Mouse (Mus musculus) NIH3T3 (cell line): ENCODE data around the gene Mical2.

ENCODE experiments used
- DNase-seq: peaks from one replicate; pipeline ENCODE4 v3.0.0-alpha.2; 2012; ENCODE audit warnings: low read depth

The Mical2 gene

DNA sequence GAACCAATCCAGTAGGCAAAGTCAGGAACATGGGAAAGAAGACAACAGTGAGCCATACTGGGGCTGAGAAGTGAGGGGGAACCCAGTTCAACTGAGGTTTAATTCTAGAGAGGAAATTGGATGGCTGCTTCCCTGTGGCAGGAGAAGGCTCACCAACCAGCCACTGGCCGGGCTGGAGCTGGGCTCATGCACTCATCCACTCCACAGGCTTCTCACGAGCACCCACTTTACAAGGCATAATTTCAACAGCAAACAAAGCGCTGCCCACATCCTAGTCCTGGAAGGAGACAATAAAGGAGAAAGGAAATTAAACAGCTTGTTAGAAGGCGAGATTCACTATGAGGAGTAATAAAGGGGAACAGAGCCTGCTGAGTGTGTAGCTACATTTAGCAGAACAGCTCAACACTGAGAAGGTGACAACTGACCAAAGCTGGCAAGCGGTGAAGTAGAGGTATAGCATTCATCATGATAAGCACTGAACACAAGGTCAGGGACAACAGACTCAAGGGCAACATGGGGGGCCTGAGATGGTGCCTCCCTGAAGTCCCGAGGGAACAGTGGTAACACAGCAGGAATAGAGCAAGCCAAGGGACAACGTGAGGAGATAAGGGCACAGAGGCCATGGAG, 137.0 kb downstream of the Mical2 start:
- DNase-seq, result no peak

DNA sequence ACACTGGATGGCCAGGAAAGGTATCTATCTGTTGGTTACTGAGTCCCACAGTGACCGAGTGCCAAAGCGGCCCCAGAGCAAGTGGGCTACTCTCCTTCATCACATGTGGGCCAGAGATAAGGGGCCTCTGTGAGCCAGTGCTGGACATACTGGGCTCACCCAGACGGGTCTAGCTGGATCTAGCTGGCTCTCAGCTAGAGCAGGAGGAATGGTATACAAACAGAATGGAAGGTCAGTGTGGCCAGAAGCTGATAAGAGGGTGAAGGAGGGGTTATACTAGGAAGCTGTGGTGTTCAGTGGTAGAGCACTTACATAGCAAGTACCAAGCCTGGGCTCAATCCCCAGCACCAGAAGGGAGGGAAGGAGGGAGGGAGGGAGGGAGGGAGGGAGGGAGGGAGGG, 140.2 kb downstream of the Mical2 start:
- DNase-seq, result no peak

DNA sequence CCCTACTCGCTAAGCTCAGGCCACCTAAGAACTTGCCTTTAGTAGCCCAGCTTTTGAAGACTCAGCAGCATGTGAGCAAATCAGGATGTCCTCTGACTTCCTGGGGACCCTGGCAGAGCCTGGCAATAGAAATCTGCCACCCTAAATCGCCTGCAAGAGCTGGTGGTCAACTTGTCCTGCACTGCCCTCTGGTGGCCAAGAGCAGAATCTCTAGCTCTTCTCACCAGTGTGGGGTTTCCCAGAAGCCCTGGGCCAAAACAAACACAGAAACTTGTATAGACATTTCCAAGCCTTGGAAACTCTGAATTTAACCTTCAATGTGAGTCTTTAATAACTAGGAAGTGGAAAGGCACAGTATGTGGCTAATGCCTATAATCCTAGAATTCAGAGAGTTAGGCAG, 143.4 kb downstream of the Mical2 start:
- peak; percentile 93 for DNase-seq

DNA sequence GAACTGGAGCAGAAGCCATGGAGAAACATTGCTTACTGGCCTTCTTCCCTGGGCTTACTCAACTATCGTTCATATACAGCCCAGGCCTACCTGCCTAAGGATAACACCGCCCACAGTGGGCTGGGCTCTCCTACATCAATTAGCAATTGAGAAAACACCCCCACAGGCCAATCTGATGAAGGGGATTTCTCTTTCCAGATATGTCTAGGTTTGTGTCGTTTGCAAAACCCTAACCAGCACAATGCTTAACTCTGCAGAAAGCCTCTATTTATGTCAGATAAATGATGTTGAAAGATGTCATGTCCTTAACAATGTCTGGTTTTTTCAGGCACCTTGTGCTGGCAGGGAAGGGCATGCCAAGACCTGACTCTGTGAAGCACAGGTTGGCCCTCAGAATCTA, 144.3 kb downstream of the Mical2 start:
- no peak for DNase-seq

DNA sequence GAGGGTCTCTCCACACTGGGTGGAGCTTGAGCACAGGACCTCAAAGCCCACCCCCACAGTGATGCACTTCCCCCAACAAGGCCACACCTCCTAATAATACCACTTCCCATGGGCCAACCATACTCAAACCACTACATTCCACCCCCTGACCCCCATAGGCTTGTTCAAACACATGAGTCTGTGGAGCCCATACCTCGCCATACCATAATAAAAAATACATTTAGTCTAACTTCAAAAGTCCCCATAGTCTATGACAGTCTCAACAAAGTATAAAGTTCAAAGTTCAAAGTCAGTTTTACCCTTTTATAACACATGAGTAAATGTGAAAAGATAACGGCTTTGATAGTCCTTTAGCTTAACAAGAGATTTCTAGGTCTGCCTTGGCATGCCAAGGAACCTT, 145.7 kb downstream of the Mical2 start:
- DNase-seq, result no peak

DNA sequence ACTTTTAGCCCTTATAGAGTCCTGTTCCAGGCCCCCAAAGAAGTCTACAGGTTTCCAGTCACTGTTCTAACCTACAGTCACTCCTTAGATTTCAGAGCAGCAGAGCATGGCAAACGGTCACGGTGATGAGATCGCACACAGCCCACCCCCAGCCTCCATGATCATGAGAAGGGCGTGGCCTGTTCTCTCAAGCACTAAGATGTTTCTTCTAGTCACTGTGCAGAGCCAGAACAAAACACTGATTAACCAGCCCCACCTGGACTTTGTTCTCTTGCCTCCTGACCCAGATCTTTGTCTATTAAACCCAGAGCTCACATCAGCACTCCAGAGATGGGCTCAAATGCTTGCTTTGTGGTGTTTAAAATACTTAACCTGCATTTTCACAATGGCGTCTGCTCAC, 148.4 kb downstream of the Mical2 start:
- DNase-seq, result no peak

DNA sequence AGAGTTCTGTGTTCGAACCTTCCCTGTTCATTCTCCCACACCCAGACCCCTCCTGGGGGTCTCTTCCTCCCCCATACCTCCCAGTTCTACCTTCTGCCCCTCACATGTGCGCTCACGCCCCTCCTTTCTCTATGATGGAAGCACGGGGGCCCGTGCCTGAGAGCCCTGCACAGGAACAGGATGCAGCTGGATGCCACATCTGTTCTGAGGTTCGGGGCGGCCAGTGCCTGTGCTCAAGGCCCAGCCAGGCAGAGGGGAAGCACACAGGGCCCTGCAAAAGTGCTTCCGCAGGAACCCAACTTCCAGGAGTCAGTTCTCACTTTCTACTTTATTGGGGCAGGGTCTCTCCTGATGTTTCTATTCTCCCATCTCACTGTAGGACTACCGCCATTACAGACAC, 149.4 kb downstream of the Mical2 start:
- no peak for DNase-seq

DNA sequence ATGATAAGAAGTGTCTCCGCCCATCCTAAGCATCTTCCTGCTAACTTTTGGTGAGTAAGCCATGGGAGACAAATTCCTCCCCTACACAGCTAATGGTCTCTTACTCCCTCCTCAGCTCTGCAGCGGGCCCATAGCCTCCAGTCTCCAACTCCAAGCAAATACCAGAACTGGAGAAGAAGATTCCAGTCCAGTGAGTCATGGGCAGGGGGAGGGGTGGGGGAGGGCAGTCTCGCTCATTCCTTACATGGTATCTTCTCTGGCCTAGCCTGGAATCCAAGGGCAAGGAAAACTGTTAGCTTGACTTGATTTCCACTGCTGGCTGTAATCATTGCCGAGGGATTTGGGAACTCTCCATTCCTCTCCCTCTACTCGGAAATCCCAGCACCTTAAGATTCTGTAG, 150.2 kb downstream of the Mical2 start:
- DNase-seq, result peak; percentile 96

DNA sequence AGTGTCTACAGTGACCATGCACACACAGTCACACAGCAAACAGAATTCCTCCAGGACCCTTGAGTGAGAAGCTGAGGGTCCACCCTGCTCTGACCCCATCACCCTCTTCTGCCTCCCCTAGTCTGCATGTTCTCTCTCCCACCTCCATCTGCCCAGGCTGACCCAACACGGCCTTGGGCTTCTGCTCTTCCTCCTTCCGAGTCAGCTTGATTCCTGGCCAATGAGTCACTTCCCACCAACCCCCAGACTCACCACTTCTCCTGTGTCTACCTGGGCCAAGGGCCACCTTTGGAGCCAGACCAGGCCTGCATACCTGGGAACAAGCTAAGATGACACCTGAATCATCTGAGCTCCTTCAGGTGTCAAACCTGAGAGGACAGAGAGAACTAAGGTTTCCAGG, 151.0 kb downstream of the Mical2 start:
- DNase-seq, result peak; percentile 27

DNA sequence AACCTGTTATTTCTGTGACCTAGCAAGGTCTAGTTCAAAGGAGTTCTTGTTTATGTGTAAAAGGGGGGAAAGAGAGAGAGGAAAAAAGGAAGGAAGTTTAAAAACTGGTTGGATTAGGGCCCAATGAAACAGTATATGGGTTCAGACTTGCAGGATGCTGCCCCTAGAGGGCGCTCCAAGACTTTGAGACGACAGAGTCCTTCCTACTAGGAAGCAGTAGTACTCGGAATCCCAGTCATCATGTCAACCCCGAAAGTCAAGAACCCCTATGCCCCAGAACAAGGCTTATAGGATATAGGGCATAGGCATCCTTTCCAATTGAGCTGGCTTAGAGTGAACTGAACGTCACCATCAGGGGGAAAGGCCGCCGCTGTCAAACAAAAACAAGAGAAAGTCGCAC, 151.7 kb downstream of the Mical2 start:
- peak; percentile 96 for DNase-seq

DNA sequence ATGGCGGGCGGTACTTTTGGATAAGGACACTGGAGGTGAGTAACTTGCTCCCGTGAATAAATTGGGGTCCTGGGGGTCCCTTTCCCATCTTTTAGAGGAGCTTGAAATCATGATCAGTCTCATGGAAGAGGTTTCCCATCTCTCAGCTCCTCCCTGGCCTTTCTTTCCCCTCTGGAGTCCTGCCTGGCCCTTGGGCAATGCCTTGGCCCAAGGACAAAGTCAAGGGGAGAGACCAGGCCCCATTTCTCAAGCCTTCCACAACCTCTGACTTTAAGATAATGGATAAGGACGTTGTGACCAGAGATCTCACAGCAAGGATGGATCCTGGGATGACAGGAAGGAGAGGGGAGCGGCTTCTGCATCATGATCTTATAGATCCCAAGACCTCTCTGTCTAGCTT, 152.4 kb downstream of the Mical2 start:
- peak; percentile 60 for DNase-seq

DNA sequence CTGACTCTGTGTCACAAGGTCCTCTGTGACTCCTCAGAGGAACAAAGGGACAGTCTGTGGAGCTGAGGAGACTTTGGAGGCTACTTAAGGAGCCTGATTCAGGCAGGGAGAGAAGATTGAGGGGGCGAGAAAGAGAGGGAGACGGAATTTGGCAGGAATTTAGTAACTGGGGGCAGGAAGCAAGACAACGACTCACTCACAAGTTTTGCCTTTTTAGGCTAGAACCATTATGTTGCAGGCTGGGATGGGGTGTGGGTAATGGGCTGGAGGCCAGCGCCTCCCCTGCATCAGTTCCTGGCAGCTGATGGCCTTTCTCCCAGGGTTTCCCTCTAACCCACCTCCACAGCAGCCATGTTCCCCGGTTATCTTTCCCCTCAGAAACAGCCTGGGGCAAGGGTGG, 152.8 kb downstream of the Mical2 start:
- DNase-seq, result peak; percentile 79

DNA sequence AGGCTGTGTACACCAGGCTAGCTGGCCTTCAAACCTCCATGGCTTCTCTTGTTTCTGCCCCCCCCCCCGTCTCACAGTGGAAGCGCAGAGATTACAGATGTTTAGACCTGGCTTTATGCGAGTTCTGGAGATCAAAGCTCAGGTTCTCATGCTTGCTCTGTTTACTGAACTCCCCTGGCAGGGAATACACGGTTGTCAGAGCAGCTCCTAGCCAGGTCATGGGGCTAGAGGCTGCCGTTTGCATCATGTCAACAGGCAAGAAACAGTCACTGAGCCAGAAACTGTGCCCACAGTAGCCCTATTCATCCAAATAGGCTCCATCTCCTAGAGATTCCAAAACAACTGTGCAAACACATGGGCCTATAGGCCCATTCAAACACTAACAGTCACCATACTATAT, 160.9 kb downstream of the Mical2 start:
- DNase-seq, result no peak

DNA sequence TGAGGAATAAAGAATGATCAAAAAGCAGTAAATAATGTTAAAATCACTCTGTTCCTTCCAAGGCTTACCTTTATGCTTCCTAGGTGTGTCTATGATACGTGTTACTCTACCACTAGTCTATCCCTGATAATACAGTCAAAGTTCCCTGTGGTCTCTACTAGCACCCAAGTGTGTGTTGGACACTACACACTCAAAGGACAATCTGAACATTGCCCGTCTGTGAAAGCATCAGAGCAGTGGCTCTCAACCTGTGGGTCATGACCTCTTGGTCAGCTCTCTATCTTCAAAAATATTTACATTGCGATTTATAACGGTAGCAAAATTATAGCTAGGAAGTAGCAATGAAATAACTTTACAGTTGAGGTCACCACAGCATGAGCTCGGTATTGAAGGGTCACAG, 162.2 kb downstream of the Mical2 start:
- DNase-seq, result no peak

DNA sequence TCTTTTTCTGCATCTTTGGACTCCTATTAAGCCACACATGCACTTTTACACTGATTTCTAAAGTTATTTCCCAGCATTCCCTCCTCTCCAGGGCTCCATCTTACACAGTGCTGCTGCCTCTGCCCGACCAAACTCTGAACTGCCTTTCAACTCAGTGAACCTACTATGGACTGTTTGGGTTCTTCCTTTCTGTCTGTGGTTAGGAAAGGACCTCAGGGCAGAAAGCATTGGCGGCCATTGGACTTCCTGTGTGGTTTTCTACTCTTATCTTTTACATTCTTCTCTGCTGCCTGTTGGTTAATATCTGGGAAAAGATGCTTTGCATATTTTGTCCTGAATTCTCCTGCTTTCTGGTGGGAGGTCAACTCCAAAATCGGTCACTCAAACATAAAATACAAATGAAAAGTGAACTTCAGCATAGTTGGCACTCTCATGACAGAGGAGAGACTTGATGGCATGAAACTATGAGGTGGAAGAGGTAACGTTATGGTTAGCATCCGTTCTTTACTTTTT, 162.8 kb downstream of the Mical2 start:
- peak; percentile 42 for DNase-seq

DNA sequence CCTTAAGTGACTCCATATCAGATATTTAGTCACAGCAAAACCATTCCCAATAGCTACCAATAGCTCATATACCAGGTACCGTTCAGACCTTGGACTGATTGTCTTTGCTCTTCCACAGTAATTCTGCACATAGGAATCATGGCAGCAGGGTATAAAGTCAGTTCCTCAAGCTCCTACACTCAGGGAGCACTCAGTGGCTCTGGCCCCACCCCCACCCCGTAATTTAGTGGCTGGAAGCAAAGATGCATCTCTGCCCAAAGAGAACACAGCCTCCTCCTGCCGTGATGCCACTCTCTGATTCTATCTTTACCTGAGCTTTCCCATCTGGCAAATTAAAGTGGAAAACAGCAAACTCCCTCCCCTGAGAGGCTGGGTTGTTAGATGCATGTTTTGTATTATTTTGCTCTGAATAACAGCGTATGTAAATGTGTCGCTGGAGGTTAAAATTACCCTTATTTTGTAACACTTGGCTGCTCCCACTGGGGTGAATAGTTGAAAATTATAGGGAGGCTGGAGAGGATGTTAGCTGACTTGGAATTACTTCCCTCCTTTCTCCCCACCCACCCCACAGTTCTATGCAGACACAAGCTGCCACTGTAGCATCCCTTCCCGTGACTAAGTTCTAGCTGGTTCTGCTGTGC, 164.1 kb downstream of the Mical2 start:
- DNase-seq, result peak; percentile 70

DNA sequence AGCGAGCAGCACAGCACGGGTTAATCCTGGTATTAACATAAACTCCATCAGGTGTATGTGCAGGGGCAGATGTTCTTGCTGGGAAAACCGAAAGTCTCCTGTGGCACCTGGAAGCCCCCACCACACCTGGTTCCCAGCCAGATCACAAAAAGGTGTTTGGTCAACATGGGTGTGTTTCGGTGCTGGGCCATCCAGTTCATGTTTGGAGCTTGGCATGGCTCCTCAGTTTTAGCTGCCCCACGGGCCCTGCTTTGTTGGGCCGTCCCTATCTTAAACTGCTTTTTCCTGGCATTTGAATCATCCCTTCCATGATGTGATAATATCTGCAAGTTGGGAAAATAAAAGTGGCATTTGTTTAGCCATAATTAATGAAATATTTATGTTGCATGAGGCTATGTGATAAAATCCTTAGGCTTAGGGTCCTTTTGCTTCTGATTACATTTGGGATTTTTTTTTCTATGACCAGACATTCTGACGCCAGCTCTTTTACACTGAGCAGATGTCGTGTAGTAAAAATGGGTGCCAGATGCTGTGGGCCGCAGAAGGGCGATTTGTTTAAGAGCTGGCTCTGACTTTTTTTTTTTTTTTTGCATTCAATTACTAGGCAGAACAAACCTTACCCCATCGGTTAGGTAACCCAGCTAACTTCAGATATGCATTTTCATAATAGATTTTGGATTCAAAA, 164.7 kb downstream of the Mical2 start:
- DNase-seq, result peak; percentile 75

DNA sequence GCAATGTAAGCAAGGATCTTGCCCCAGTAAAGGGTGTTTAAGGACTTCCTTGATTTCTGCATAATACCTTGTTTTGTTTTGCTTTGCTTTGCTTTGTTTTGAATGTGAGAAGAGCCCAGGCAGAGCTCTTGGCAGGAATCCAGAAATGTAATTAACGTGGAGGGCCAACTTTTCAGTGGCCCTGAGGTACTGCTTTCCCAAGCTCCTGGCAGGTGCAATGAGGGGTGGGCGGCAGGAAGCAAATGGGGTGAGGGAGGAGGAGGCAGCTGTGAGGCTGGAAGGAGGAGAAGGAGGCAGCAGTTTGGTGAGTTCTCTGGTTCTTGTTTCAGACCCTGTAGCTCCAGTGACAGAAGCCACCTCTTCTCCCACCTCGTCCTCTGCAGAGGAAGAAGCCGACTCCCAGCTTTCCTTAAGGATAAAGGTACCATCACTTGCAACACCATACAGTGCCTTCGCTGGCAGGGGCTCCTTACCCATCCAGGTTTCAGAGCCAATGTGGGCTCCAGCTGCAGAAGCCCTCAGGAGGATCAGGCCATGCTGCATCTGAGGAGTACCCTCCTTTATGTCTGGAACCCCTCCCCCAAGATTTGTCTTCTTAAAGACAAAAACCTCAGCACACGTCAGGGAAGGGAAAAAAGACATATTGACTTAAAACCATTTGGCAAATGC, 165.4 kb downstream of the Mical2 start:
- DNase-seq, result no peak

DNA sequence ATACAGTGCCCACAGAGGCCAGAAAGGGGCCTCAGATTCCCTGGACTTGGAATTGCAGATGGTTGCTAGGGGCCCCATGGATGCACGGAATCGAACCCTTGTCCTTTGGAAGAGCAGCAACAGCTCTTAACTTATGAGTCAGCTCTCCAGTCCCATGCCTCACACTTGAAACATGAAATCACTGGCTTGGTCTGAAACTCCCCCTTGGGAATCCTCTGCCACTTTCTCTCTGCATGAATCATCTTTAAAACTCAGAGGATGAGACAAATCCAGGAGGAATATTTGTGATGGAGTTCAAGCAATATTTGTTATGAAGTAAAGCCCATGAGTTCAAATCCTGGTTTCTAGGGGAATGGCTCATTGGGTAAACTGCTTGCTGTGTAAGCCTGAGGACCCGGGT, 172.1 kb downstream of the Mical2 start:
- peak; percentile 62 for DNase-seq

DNA sequence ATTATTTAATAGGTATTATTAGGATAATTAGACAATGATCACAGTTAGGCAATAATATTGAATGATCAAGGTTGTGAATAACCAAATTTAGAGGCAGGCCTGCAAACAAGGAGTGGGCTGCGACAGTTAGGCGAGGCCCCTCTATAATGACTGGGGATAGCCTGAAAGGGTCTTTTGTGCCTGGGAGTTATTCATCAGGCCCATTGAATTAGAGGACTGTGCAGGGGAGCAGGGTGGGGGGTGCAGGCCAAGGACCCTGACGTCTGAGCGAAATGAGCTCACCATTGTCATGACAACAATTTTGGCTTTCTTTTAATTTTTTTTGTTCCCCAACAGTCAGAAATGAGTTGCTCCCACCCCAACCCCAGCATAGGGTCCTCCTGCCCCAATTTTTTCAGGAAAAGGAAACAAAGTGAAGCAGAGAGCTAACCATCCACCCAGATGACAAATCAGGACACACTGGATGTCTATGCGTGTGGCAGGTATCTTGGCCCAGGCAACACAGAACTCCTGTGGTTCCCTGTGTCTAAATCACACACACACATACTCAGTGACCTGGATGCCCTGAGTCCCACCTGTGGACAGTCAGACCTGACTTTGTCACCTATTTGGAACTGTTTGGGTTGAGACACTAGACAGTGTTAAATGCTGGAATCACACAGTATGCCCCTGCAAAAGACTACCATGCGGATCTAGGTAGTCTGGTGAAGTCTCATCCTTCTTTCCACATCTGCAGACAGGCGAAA, 173.9 kb downstream of the Mical2 start:
- DNase-seq, result no peak

DNA sequence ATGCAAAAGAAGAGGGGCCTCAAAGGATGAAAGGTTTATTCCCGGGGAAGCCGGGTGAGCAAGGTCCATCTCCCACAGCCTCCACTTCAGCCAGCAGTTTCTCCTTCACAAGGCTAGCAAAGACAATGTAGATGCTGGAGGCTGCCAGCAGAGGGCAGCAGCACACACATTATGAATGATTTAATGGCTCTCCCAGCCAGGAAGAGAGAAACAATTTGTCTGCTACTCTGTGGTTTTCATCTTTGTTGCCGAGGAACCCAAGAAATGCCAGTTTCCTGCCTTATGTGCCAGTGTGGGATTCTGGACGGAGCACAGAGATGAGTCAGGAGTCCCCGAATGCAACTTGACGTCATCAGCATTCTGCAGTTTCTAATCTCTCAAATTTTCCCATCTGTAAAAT, 174.5 kb downstream of the Mical2 start:
- peak; percentile 94 for DNase-seq

DNA sequence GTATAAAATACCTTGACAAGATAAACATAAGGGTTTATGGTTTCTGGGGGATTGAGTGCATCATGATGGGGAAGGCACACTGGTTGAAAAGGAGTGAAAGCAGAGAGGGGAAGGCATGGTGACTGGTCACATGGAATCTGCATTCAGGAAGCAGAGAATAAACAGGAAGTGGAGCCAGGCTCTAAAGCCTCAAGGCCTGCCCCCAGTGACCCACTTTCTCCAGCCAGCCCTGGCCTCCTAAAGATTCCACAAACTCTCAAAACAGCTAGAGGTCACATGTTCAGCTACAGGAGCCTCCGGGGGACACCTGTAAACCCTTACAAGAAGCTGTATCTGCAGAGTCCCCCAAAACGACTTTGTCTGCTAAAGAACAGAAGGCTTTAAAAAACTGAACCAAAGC, 179.4 kb downstream of the Mical2 start:
- DNase-seq, result no peak
